Mouse (Mus musculus) E14TG2a.4 (cell line): ENCODE results near the gene Rere.

Experiments used
- CTCF ChIP-seq: conservative IDR thresholded peaks from 2 replicates; pipeline ENCODE4 v1.5.1; 2014; ENCODE audit warnings: low read length
- NANOG ChIP-seq: IDR thresholded peaks from 2 replicates; pipeline ENCODE4 v1.6.1; 2014; ENCODE audit warnings: borderline replicate concordance, low read length, mixed read lengths
- POU5F1 ChIP-seq: IDR thresholded peaks from 2 replicates; pipeline ENCODE4 v1.6.1; 2014; ENCODE audit warnings: low read length, borderline replicate concordance

DNA sequence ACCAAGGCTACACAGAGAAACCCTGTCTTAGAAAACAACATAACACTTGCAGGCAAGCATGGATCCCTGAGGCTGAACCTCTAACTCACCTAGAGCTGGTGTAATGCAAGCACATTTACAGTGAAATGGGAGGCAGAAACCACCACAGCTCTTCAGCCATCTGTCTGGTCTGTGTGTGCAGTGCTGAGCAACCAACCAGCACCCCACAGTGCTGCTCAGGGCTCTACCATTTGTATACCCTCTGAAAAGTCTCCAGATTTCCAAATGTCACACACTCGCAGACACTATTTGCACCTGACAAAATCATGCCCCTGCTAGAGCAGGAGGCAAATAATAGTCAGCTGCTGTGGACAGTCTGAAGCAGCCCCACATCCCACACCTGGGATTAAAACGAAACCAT is 31.2 kb downstream of the Rere start:
- TF ChIP-seq CTCF (no peak), NANOG (no peak), POU5F1 (no peak)
